Mouse (Mus musculus) bone marrow, adult 2 months (tissue): ENCODE data around the gene Prr5l. TPM values are rescaled to one million over a fixed set of nuclear protein-coding genes. Genes with fewer than 3 reads are reported as not detected.

ENCODE experiments used
- H3K27ac ChIP-seq: fragments of 200-500 bp; 2 replicates; pipeline ENCODE4 v1.5.1; 2012; ENCODE audit warnings: low read depth, mild to moderate bottlenecking, control low read depth, inconsistent platforms, low read length; ENCODE audit not compliant: control insufficient read depth, poor library complexity, insufficient read depth
- H3K4me1 ChIP-seq: fragments of 200-500 bp; 2 replicates; pipeline ENCODE4 v1.6.1; 2011; ENCODE audit warnings: low read length; ENCODE audit not compliant: control insufficient read depth, insufficient read depth
- H3K4me3 ChIP-seq: fragments of 200-500 bp; replicated peaks from 2 replicates; pipeline ENCODE3; 2011; ENCODE audit warnings: mild to moderate bottlenecking, low read depth, low read length, control low read depth; ENCODE audit not compliant: control insufficient read depth
- CTCF ChIP-seq: fragments of 200-500 bp; IDR thresholded peaks from 2 replicates; pipeline ENCODE4 v1.5.1; 2011; ENCODE audit warnings: low read length, control low read depth; ENCODE audit not compliant: control insufficient read depth, insufficient read depth
- POLR2A ChIP-seq: fragments of 200-500 bp; IDR thresholded peaks from 2 replicates; pipeline ENCODE4 v1.6.1; 2011; ENCODE audit warnings: low read depth, mild to moderate bottlenecking, control low read depth, low read length, borderline replicate concordance; ENCODE audit not compliant: control insufficient read depth
- WGBS: fragments of 180-500 bp; shearing (Covaris S2); methylation state at CpG from one replicate; pipeline ENCODE4 v1.1.7; 2018; 5-methylcytosine and 5-hydroxymethylcytosine counted together
- polyA plus RNA-seq: library from polyadenylated mRNA; stranded (reverse); fragments of >200 nt; gene quantifications from 2 replicates; pipeline ENCODE4 v1.2.4, GENCODE M21; 2011; ENCODE audit warnings: low replicate concordance; ENCODE audit not compliant: missing spikeins, insufficient read depth, insufficient read length

Prr5l gene
- polyA plus RNA-seq, 1 experiment, result 8.4 TPM

- H3K27ac ChIP-seq, result no peak overlapping the region
- no peak overlapping the region for H3K4me3 ChIP-seq
- WGBS, result 85% methylated on average over 3 of the region's 3 CpGs
- no peaks in the 10 kb centered on the region for H3K4me1 ChIP-seq
- TF ChIP-seq POLR2A (no peak), CTCF (no peak)
These were observed 11.3 kb upstream of the Prr5l start for GRCm38 (mm10) chr2:101894126-101894525.

GRCm38 (mm10) chr2:101891143-101891542, 8.3 kb upstream of the Prr5l start:
- no peak for TF ChIP-seq CTCF
- TF ChIP-seq POLR2A, result no peak
- 59% methylated on average over 7 of the region's 7 CpGs for WGBS
- no peak overlapping the region for H3K27ac ChIP-seq
- H3K4me1 ChIP-seq, result no peaks in the 10 kb centered on the region
- H3K4me3 ChIP-seq, result no peak overlapping the region

- Histone ChIP-seq H3K27ac (no peak overlapping the region), H3K4me3 (no peak overlapping the region), H3K4me1 (no peaks in the 10 kb centered on the region)
- TF ChIP-seq POLR2A, result no peak
- TF ChIP-seq CTCF, result no peak
- WGBS, result 89% methylated on average over 8 of the region's 8 CpGs
These were observed 6.1 kb upstream of the Prr5l start for GRCm38 (mm10) chr2:101888886-101889285.

GRCm38 (mm10) chr2:101885768-101886438, 3.1 kb upstream of the Prr5l start, which contains the start of gene Commd9:
Gene Commd9 (plus strand): TSS chr2:101886247.
- TF ChIP-seq CTCF, result no peak
- peak; percentile 71; the same call in 1 of the 2 replicates for TF ChIP-seq POLR2A
- WGBS, result 10% methylated on average over 22 of the region's 22 CpGs
- no peak within 1 kb of the TSS; the same call in 1 of the 2 replicates for H3K27ac ChIP-seq
- H3K4me1 ChIP-seq, result no peaks in the 10 kb centered on the region
- peak within 1 kb of the TSS; percentile 91 for H3K4me3 ChIP-seq

- TF ChIP-seq CTCF (no peak), POLR2A (no peak)
- WGBS, result 79% methylated on average over 2 of the region's 2 CpGs
- Histone ChIP-seq H3K27ac (no peak overlapping the region), H3K4me1 (no peaks in the 10 kb centered on the region), H3K4me3 (no peak overlapping the region)
These were observed 1.5 kb upstream of the Prr5l start for GRCm38 (mm10) chr2:101884286-101884685.

- no peak overlapping the region for H3K27ac ChIP-seq
- TF ChIP-seq CTCF (no peak), POLR2A (no peak)
- H3K4me1 ChIP-seq, result no peaks in the 10 kb centered on the region
- no peak overlapping the region for H3K4me3 ChIP-seq
- 37% methylated on average over 9 of the region's 9 CpGs for WGBS
These were observed 1.2 kb downstream of the Prr5l start for GRCm38 (mm10) chr2:101881471-101882162.

GRCm38 (mm10) chr2:101871179-101871578, 11.6 kb downstream of the Prr5l start:
- H3K4me3 ChIP-seq, result no peak overlapping the region
- WGBS, result 12% methylated on average over 14 of the region's 14 CpGs
- H3K4me1 ChIP-seq, result no peaks in the 10 kb centered on the region; the same call in 1 of the 2 replicates
- TF ChIP-seq POLR2A, result no peak
- TF ChIP-seq CTCF, result no peak
- no peak overlapping the region for H3K27ac ChIP-seq

- WGBS, result 49% methylated on average over 4 of the region's 4 CpGs
- Histone ChIP-seq H3K4me3 (no peak overlapping the region), H3K4me1 (no peaks in the 10 kb centered on the region; the same call in 1 of the 2 replicates), H3K27ac (no peak overlapping the region)
- no peak for TF ChIP-seq POLR2A
- TF ChIP-seq CTCF, result no peak
These were observed 14.1 kb downstream of the Prr5l start for GRCm38 (mm10) chr2:101868683-101869082.

- TF ChIP-seq POLR2A (no peak), CTCF (no peak)
- no peak overlapping the region for H3K27ac ChIP-seq
- H3K4me3 ChIP-seq, result no peak overlapping the region
- H3K4me1 ChIP-seq, result no peaks in the 10 kb centered on the region
- WGBS, result 68% methylated on average over 15 of the region's 15 CpGs
These were observed 20.4 kb downstream of the Prr5l start for GRCm38 (mm10) chr2:101862219-101863123.
